Mouse (Mus musculus) cerebellum, postnatal 4 days (tissue): ENCODE results near the gene Mak.
"Not testable (repeated sequence)": the region's sequence is repeated elsewhere in the genome, so short reads cannot be mapped to it uniquely, and the experiment has no call there.

Experiments
- DNase-seq, 2 experiments: peaks; one replicate each; pipeline ENCODE4 v3.0.0; 2022; ENCODE audit warnings: low spot score in 2 of 2, mixed read lengths in 1 of 2

Mak gene

GRCm38 (mm10) chr13:40998537-40998936, 81.0 kb downstream of the Mak start:
- not testable (repeated sequence) for DNase-seq

- DNase-seq: no peak
These were observed 84.8 kb downstream of the Mak start for GRCm38 (mm10) chr13:40994487-40995263.

GRCm38 (mm10) chr13:40988418-40988817, 91.1 kb downstream of the Mak start:
- DNase-seq: no peak

GRCm38 (mm10) chr13:40987608-40988303, 91.8 kb downstream of the Mak start:
- not testable (repeated sequence) for DNase-seq

- no peak for DNase-seq
These were observed 93.4 kb downstream of the Mak start for GRCm38 (mm10) chr13:40986081-40986480.

- DNase-seq: no peak
These were observed 96.7 kb downstream of the Mak start for GRCm38 (mm10) chr13:40982759-40983158.

GRCm38 (mm10) chr13:40979321-40979720, 100.2 kb downstream of the Mak start:
- no peak for DNase-seq

GRCm38 (mm10) chr13:40978652-40979051, 100.9 kb downstream of the Mak start:
- DNase-seq: no peak

GRCm38 (mm10) chr13:40977609-40978008, 101.9 kb downstream of the Mak start:
- peak in 1 of 2 experiments; percentile 27 for DNase-seq
